Mouse (Mus musculus) gastrocnemius, postnatal 14 days (tissue): ENCODE data around the gene S100b. TPM values are rescaled to one million over a fixed set of nuclear protein-coding genes. Genes with fewer than 3 reads are reported as not detected.

ENCODE experiments used
- DNase-seq: peaks from one replicate; pipeline ENCODE4 v3.0.0; 2021; ENCODE audit warnings: mixed read lengths
- intact Hi-C: fragments of 180-260 bp; cut with DNase I; formaldehyde crosslinking; loops from one replicate; pipeline ENCODE4 v1.15.1; 2025; ENCODE audit warnings: low total_unique reads
- long read RNA-seq, 2 experiments: library from polyadenylated mRNA; stranded (forward); transcript quantifications; one replicate each; pipeline ENCODE4 v2.0.0; 2021
- total RNA-seq, 2 experiments: library from RNA; stranded (reverse); gene quantifications; 2 replicates each; pipeline ENCODE4 v1.2.3; 2021

The S100b gene
- 1 to 10 TPM; 2.4 to 7.4 TPM for total RNA-seq
- long read RNA-seq, experiment 1, partial matches to known transcripts = 0 of 1 reads
- long read RNA-seq, experiment 1, other reads (novel, unspliced or antisense) = 0 of 1 reads
- long read RNA-seq, experiment 2, partial matches to known transcripts = 0 of 2 reads
- long read RNA-seq, experiment 2, other reads (novel, unspliced or antisense) = 0 of 2 reads

DNA sequence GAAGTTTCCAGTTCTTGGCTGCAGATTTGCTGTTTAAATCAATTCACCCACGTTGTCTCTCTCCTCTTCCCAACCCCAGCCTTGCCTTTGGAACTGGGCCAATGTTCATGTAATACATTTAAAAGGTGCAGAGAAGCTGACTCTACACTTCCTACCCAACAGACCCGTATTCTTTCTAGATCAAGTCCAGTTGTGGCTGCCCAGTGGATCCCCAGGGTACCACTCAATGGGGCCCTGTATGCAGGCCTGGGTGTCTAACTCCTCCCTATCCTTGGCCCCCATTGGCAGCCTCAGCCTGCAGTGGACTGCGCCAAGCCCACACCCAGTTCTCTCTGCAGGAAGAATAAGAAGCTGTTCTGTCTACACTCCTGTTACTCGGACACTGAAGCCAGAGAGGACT, at the start of gene S100b:
TSS of gene S100b (plus strand) at position 318 of the 400 bp plus-strand sequence.
- DNase-seq = peak; percentile 56
- intact Hi-C loops = no loop called here

DNA sequence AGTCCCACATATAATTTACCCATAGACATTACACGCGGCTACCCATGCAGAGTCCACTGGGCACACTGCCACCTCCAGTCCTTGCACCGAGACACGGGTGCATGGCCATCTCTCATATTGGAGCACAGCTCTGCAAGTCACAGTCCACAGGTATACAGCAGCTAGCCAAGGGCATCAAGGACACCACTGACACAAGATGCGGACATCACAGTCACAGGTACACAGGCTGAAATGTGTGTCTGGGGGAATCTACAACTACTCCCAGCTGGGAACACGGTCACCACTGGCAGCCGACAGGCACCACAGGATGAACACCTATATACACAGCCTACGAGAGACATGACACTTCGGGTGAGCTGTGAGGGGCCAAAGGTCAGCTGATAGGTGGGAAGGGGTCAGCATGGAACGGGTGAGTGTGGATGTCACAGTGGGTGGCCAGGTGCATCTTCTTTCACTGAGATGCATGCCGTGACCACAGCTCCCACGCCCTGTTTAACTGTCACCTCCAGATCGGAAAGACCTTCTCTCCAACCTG, 46.3 kb upstream of the S100b start:
- DNase-seq = no peak

DNA sequence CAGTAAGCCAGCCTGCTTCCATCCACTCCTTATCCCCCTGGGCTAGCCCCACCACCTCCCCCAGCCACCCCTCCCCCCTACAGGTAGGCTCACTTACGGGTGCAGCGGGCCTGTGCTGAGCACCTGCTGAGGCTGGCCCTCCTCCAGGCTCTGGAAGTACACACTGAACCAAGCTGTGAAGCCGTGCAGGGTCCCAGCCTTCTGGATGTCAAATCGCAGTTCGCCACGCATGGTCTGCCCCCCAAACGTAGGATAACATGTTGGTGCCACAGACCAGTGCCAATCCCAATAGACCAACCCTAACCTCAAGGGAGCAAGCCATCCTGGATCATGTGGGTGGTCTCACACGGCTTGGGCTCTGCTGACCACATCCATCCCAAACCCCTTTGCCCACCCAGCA, 44.4 kb upstream of the S100b start:
- intact Hi-C loops = no loop called here
- DNase-seq = no peak

More for the DNA sequence above, 46.3 kb upstream of the S100b start:
- intact Hi-C loops = no loop called here

DNA sequence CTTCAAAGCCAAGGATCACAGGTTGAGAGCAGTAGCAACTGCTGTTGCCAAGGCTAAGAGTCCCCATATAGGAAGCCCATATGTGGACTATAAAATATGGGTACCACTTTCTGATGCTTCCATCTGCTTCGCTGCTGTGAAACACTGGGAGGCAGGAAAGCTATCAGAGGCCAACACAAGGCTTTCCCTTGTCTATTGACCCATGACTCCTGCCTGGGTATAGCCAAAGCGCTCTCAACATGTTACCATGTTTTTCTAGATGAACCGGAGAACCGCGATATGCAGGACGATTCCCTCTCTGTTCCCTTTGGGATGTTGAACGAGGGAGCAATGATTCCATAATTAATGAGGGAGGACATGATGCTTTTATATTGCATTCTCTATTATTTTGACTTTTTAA, 42.8 kb upstream of the S100b start:
- intact Hi-C loops = no loop called here
- no peak for DNase-seq

DNA sequence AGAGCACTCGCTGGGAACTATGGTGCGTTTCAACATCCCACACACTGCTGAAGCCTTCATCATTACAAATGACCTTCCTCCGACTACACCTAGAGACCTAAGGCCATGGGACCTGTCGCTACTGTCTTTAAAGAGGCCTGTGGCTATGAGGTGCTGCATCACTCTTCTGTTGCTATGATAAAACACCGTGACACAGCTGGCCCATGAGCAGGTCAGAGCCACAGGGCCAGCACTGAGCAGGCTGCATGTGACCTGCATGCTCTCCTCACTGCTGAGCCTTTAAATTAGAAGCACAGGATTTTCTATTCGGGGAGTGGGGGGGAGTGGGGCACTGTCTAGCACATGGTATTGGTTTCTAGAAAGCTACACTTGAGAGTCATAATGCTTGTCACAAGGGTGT, 41.5 kb upstream of the S100b start:
- intact Hi-C loops = no loop called here
- DNase-seq = no peak

DNA sequence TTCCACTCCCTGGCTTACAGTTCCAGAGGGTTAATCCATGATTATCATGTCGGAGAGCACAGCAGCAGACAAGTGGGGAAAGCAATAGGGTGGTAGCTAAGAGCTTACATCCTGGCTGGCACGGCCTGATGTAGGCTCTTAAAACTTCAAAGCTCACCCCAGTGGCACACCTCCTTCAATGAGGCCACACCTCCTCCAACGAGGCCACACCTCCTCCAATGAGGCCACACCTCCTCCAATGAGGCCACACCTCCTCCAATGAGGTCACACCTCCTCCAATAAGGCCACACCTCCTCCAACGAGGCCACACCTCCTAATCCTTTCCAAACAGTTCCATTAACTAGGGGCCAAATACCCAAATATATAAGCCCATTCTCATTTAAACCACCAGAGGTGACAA, 39.5 kb upstream of the S100b start:
- DNase-seq = no peak
- intact Hi-C loops = no loop called here

DNA sequence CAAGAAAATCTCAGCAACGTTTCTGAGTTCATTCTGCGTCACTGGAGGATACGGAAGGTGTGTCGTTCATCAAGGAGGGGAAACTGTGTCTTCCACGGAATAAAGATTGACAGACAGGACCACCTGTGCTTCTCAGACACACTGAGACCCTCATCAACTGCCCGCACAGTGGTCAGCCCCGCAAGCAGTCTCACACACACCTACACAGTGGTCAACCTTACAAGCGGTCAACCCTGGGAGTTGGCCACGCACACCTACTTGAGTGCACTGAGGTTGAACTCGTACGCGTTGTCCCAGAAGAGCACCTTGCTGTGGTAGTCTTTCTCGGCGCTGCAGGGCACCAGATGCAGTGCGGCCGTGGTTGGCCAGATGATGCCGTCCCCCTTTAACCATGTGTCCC, 36.6 kb upstream of the S100b start:
- intact Hi-C loops = no loop called here
- DNase-seq = no peak

DNA sequence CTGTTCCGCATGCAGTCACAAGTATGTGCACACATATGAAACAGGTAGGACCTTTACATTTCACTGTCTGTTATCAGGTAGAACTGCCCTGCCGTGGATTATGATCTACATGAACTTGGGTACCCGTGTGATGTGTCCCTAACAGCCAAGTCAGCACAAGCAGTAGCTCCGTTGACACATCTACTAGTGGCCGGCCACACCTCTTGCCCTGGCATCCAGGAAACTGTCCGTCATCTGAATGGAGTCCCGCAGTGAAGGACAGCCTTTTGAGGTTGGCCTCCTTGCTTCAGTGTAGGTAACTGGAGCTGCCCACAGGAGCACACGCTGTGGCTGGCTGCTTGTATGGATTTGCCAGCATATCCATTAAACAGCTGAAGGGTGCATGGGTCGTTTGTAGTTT, 35.4 kb upstream of the S100b start:
- intact Hi-C loops = no loop called here
- DNase-seq = no peak

DNA sequence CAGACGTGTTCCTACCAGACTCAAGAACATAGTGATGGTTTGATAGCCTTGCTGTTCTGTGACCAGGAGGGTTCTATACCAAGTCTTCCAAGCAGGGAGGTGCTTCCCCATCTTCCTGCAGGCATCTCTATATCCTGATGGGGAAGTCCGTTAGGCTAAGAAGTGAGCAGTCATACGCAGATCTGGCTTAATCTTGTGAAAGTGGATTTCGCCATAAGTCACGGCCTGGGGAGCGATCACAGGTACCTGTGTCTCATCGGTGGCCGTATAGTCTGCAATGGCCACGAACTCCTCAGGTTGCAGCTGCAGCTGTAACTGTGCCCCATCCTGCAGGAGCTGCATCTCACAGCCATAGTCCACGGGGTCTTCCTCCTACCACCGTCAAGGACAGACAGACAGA, 27.7 kb upstream of the S100b start:
- intact Hi-C loops = no loop called here
- no peak for DNase-seq

DNA sequence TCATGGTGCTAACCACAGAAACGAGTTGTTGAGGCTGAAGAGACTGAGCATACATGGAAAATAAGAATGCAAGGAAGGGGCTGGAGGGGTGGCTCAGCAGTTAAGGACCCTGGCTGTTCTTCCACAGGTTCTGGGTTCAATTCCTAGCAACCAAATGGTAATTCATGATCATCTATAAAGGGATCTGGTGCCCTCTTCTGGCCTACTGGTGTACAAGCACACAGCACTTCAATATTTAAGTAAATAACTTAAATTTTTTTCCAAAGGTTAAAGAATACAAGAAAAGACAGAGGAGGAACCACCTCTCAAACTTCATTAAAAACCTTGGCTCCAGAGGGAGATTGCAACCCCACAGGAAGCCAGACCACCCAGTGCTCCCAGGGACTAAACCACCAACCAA, 24.0 kb upstream of the S100b start:
- intact Hi-C loops = no loop called here
- no peak for DNase-seq

DNA sequence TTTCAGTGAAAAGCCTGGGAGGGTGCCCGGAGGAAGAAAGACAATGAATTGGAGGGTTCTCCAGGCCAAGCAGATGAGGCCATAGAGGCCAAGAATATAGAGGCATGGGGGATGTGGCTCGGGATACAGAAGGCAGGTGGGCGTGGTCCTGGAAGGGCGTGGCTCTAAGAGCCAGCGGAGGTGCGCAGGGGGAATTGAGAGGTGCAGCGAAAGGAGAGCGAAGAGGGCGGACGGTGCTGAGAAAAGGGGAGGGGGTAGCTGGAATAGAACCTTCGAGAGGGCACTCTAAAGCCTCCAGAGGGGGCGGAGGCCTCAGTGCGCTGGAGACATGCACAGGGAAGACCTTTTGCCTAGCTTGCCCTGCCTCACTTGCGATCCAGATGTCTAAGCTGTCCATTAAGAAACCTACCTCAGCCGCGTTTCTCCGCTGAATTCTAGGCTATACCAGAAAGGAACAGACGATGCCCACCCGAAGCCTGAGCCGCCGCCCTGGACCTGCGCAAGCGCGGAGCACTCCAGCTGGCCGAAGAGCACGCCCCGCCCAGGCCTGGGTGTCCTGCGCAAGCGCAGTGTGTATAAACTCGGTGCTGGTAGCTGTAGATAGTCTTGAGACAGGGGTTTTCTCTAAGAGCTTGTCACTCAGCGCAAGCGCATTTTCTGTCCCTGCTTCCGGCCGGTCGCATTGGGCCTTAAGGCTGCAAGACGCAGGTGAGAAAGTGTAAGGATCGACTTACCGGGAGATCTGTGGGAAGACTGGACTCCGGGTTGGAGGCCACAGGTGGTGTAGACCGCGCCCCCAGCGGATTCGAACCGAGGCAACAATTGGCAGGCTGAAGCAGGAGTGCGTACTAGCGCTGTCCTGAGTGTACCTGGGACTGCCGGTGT, 16.1 kb upstream of the S100b start, which contains the start of gene Prmt2:
TSS of gene Prmt2 (minus strand) at position 525 of the 885 bp plus-strand sequence.
- intact Hi-C loops = no loop called here

DNA sequence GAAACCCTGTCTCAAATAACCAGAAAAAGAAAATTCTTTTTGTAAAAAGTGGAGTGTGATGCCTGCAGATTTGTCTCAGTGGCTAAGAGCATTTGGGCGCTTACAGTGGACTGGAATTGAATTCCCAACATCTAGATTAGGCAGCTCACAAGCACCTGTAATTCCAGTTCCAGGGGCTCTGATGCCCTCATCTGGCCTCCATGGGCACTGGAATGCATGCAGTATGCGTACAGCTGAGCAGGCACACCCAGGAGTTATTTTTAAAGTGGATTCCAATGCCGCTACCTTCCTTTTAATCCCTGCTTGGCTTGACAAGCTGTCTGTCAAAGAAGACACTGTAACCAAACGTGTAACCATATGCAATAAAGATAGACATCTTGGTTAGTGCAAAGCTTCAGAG, 14.3 kb upstream of the S100b start:
- intact Hi-C loops = no loop called here

More for the DNA sequence above, 16.1 kb upstream of the S100b start, which contains the start of gene Prmt2:
- DNase-seq = peak; percentile 91

DNA sequence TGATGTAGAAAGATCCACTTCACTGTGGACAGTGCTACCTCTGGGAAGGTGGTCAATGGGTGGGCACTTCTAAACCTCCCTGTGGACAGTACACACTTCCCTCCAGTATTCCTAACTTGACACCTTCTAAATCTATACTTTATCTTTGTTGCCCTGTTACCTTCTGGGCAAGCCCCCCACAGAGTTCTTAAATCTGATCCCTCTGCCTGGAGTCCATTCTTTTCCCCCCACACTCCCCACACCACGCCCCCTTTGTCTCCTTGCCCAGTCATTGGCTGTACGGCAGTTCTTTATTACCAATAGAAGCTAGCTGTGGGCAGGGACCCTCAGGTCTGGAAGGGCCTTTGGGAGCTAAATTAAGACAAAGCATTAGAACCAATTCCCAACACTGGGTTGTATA, 8.5 kb upstream of the S100b start:
- intact Hi-C loops = no loop called here

More for the DNA sequence above, 14.3 kb upstream of the S100b start:
- DNase-seq = no peak

DNA sequence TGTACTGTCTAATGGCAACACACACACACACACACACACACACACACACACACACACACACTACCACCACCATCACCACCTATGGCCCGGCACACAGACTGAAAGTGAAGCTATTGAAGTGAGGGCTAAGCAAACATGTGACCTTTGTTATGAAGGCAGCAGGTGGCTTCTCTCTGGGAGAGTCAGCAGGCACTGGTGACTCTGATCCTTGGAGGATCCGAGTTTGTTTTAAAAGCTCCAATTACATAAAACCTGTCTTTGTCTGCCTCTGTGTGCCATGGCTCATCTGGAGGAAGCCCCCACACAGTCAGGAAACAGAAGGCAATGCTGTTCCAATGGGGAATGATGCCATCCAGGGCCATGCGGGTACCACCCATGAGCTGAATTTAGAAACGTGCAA, 7.1 kb upstream of the S100b start:
- no peak for DNase-seq
- intact Hi-C loops = no loop called here

More for the DNA sequence above, 8.5 kb upstream of the S100b start:
- no peak for DNase-seq

DNA sequence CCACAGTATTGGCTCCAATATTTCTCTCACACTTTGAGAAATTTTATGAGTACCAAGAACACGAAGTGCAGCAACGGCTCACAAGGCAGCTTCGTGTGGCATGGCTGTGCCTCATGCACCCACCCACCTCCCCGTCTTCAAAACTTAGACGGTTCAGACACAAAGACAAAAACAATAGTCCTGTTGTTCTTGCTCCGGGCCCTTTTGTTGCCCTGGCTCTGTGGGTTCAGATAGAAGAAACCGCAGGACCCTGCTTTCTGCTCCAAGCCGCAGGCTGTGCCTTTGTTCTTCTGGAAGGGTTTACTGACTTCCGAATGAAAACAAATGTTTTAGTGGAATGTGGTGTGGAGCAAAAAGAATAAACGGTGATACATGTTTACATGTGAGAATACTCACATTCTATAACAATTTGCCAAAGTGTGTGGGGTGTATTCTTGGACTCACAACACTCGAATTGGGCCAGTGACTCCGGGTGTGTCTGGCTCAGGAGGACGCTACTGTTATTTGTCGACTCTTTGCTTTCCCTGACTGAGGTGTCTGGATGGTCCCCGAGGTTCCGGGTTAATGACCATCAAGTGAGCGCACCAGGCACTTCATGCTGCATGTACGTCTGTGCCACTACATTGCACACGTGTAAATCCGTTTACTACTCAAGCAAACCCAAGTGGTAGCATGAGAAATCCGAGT, 5.5 kb upstream of the S100b start:
- intact Hi-C loops = no loop called here
- no peak for DNase-seq

DNA sequence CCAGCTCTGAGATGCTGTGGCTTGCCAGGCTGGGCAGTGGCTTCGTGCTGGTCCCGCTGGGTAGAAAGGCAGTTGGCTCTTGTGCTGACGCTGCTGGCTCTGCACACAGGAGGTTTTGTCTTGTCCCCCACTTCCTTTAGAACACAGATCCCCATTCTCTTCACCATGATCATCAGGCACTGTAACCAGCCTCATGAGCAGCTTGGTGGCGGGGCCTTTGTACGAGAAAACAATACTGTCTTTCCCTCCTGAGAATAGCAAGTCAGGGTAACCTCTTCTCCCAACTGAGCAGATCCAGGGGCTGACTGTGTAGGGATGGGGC, 5.0 kb upstream of the S100b start:
- intact Hi-C loops = no loop called here
- DNase-seq = no peak

DNA sequence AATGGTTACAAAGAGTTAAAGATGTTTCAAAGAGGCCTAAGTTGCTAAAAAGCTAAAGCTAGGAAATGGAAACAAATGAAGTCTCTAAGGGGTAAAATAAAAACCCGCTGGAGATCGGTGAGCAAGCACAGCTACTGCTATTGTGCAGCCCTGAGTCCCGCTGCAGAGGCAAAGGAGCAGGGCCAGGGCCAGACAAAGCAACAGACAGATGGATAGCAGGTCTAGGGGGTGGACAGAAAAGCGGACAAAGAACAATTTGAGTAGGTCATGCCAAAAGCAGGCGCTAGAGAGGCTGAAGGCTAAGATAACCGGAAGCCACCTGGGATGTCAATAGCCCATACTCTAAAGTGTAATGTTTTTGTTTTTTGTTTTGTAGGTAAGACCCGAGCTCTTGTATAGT, 2.8 kb upstream of the S100b start:
- intact Hi-C loops = no loop called here
- no peak for DNase-seq

DNA sequence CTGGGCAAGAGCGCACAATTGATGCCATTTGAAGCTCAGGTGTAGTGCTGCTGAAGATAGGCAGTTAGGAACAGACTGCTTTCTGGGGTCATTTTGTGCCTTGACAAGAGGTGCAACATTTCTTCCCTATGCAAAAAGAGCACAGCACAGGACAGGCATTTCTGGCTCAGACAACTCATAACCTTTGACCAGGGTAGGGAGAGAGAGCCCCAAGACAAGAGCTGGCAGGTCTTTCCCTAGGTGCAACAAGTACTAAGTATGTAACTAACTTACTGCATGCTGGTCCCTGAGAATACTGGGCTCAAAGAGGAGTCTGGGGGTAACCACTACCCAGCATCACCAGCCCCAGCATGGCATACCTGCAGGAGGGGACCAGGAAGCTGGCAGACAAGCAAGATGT, 574 bp upstream of the S100b start:
- intact Hi-C loops = no loop called here
- DNase-seq = no peak

DNA sequence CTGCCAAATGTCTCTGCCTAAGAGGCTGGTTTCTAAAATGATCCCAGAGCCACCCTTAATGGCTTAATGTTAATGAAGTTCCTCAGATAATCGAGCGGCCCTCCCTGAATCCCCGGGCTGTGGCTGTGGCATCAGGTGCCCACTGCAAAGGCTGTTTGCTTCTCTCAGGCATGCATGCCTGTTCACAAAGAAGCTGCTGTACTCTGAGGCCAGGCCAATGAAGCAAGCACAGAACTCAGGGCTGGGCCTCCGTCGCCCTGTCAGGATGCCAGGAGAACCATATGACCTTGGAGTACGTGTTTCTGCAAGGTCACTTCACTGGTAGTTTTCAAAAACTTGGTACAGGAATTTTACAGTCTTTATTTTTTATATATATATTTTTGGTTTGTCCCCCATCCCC, 2.0 kb downstream of the S100b start:
- intact Hi-C loops = no loop called here
- DNase-seq = no peak

DNA sequence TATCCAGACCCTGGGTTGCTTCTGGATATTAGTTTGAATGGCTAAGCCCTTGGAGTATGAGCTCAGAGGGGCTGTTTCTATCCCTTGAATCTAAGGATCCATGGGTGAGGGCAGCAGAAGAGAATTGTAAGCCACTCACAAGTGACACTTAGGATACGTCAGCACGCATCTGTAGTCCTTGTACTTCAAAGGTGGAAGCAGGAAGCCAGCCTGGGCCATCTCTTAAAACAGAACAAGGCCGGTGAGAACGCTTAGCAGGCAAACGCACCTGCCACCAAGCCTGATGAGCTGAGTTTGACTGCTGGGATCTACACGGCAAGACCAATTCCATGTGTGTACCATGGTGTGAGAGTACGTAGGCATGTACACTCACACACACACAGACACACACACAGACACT, 3.6 kb downstream of the S100b start:
- no peak for DNase-seq
- intact Hi-C loops = no loop called here
